Mouse (Mus musculus) lung, embryonic 15.5 days (tissue): ENCODE results near the gene A530084C06Rik. TPM values are rescaled to one million over a fixed set of nuclear protein-coding genes. Genes with fewer than 3 reads are reported as not detected.

Source experiments
- ATAC-seq: fragments of 200-750 bp; cut with Nextera tagmentation; 2 replicates; pipeline ENCODE4 v1.8.0; 2017; ENCODE audit warnings: moderate number of reproducible peaks, borderline replicate concordance; ENCODE audit not compliant: low FRiP score, low TSS enrichment; ENCODE audit errors: extremely low read depth
- H3K27ac ChIP-seq: fragments of 300-500 bp; sonication (generic); 2 replicates; pipeline ENCODE4 v1.5.1; 2015; ENCODE audit warnings: moderate library complexity, mild to moderate bottlenecking, inconsistent platforms
- H3K27me3 ChIP-seq: fragments of 300-500 bp; sonication (generic); 2 replicates; pipeline ENCODE4 v1.6.1; 2015; ENCODE audit warnings: inconsistent platforms
- H3K36me3 ChIP-seq: fragments of 300-500 bp; sonication (generic); 2 replicates; pipeline ENCODE4 v1.6.1; 2015; ENCODE audit warnings: inconsistent platforms
- H3K4me1 ChIP-seq: fragments of 300-500 bp; sonication (generic); 2 replicates; pipeline ENCODE4 v1.6.1; 2015; ENCODE audit warnings: inconsistent platforms
- H3K4me2 ChIP-seq: fragments of 300-500 bp; sonication (generic); 2 replicates; pipeline ENCODE4 v1.6.1; 2015; ENCODE audit warnings: inconsistent platforms, mild to moderate bottlenecking, moderate library complexity
- H3K4me3 ChIP-seq: fragments of 300-500 bp; sonication (generic); 2 replicates; pipeline ENCODE4 v1.5.1; 2015; ENCODE audit warnings: mild to moderate bottlenecking, inconsistent platforms
- H3K9ac ChIP-seq: fragments of 300-500 bp; sonication (generic); 2 replicates; pipeline ENCODE4 v1.6.1; 2015; ENCODE audit warnings: inconsistent platforms
- H3K9me3 ChIP-seq: fragments of 300-500 bp; sonication (generic); 2 replicates; pipeline ENCODE4 v1.6.1; 2016; ENCODE audit warnings: inconsistent platforms
- WGBS: fragments of 180-500 bp; shearing (Covaris S2); methylation state at CpG from one replicate; pipeline ENCODE4 v1.1.7; 2015; 5-methylcytosine and 5-hydroxymethylcytosine counted together
- polyA plus RNA-seq: library from polyadenylated mRNA; unstranded; fragments of >200 nt; fragmentation: Nextera tagmentation; extraction: Ambion mirVana; gene quantifications from 2 replicates; pipeline ENCODE4 v1.2.1, GENCODE M21; 2015

Gene A530084C06Rik
- polyA plus RNA-seq, result not detected in 2 replicates

- no peaks in the 10 kb centered on the region for H3K9me3 ChIP-seq
- H3K27ac ChIP-seq, result no peak within 1 kb of the TSS
- H3K27me3 ChIP-seq, result peaks cover 92% of the 10 kb centered on the region
- peak within 1 kb of the TSS; percentile 98 for H3K4me2 ChIP-seq
- peak within 1 kb of the TSS; percentile 56 for H3K4me3 ChIP-seq
- no peaks in the 10 kb centered on the region for H3K36me3 ChIP-seq
- under 1% methylated on average over 88 of the region's 88 CpGs for WGBS
- H3K4me1 ChIP-seq, result peaks cover 19% of the 10 kb centered on the region
- peak within 1 kb of the TSS; percentile 38 for H3K9ac ChIP-seq
- ATAC-seq, result peak; percentile 33
Measured at GRCm38 (mm10) chr13:31558521-31559418, at the start of gene A530084C06Rik. Gene A530084C06Rik (minus strand): TSS chr13:31559333.

DNA sequence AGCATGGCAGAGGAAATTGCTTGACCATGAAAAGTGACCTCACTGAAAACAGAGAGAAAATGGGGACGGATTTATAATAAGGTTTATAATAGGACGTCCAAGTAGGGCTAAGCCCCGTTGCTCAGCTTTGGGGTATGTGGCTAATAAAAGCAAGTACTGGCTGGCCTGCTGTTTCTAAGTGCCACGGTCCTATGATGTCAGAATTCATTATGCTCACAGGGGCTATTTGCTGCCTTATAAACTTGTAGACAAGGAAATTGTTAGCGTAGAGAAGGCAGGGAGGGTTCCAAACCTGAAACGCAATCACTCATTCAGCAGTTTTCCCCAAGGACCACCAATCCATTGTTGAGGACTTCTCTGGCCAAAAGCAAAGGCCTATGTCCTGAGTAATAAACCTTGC is 44.8 kb upstream of the A530084C06Rik start:
- Histone ChIP-seq H3K9me3 (no peaks in the 10 kb centered on the region), H3K4me1 (0 out of 2 replicates have a peak, but pooled peaks cover 6% of the 10 kb centered on the region), H3K36me3 (no peaks in the 10 kb centered on the region), H3K9ac (no peak overlapping the region), H3K4me3 (no peak overlapping the region), H3K27ac (no peak overlapping the region), H3K4me2 (no peak overlapping the region), H3K27me3 (no peaks in the 10 kb centered on the region)
- whole genome bisulfite sequencing, result 86% methylated on average over 6 of the region's 6 CpGs
- no peak for ATAC-seq

DNA sequence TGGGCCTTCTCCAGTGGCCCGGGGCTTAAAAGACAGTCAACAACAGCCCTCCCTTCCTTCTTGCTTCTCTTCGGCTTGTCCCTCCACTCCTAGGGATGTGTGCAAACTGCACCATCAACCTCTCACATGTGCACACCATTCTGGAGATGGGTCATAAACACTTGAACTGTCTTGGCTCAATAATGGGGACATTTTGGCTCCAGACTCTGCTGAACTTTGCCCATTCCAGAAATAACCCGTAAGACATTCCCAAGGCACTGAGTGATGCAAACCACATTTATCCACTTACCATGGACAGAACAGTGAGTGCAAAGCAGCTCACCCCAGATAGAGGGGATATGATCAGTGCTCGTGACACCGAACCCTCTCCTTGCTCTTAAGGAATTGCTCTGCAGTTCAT is 40.4 kb upstream of the A530084C06Rik start:
- 0 out of 2 replicates have a peak, but pooled peaks cover 6% of the 10 kb centered on the region for H3K4me1 ChIP-seq
- H3K4me3 ChIP-seq, result no peak overlapping the region
- WGBS, result 68% methylated on average over 5 of the region's 5 CpGs
- no peak overlapping the region for H3K27ac ChIP-seq
- H3K27me3 ChIP-seq, result no peaks in the 10 kb centered on the region
- ATAC-seq, result 0 out of 2 replicates have a peak, but pooled peaks have one; percentile 35
- H3K9me3 ChIP-seq, result no peaks in the 10 kb centered on the region
- no peak overlapping the region for H3K4me2 ChIP-seq
- no peaks in the 10 kb centered on the region for H3K36me3 ChIP-seq
- H3K9ac ChIP-seq, result no peak overlapping the region

GRCm38 (mm10) chr13:31587341-31587740 is 28.2 kb upstream of the A530084C06Rik start:
- ATAC-seq, result peak; percentile 27; the same call in 1 of the 2 replicates
- WGBS, result 37% methylated on average over 5 of the region's 5 CpGs
- Histone ChIP-seq H3K27ac (no peak overlapping the region), H3K27me3 (no peaks in the 10 kb centered on the region), H3K9ac (no peak overlapping the region), H3K4me2 (no peak overlapping the region), H3K9me3 (no peaks in the 10 kb centered on the region), H3K36me3 (no peaks in the 10 kb centered on the region), H3K4me1 (no peaks in the 10 kb centered on the region), H3K4me3 (no peak overlapping the region)

- Histone ChIP-seq H3K9me3 (no peaks in the 10 kb centered on the region), H3K27me3 (0 out of 2 replicates have a peak, but pooled peaks cover 4% of the 10 kb centered on the region), H3K27ac (no peak overlapping the region), H3K4me1 (peaks cover 12% of the 10 kb centered on the region), H3K36me3 (no peaks in the 10 kb centered on the region), H3K9ac (no peak overlapping the region), H3K4me2 (0 out of 2 replicates have a peak overlapping the region, but pooled peaks have one; percentile 18), H3K4me3 (no peak overlapping the region)
- no peak for ATAC-seq
- 56% methylated on average over 9 of the region's 9 CpGs for WGBS
Measured at GRCm38 (mm10) chr13:31579866-31580265, 20.7 kb upstream of the A530084C06Rik start.

GRCm38 (mm10) chr13:31578389-31578788 is 19.3 kb upstream of the A530084C06Rik start:
- no peaks in the 10 kb centered on the region for H3K36me3 ChIP-seq
- H3K9me3 ChIP-seq, result no peaks in the 10 kb centered on the region
- no peak overlapping the region for H3K4me2 ChIP-seq
- no peak overlapping the region for H3K9ac ChIP-seq
- ATAC-seq, result no peak
- H3K4me3 ChIP-seq, result no peak overlapping the region
- H3K27ac ChIP-seq, result no peak overlapping the region
- 0 out of 2 replicates have a peak, but pooled peaks cover 4% of the 10 kb centered on the region for H3K27me3 ChIP-seq
- 55% methylated on average over 10 of the region's 10 CpGs for WGBS
- H3K4me1 ChIP-seq, result peaks cover 12% of the 10 kb centered on the region

DNA sequence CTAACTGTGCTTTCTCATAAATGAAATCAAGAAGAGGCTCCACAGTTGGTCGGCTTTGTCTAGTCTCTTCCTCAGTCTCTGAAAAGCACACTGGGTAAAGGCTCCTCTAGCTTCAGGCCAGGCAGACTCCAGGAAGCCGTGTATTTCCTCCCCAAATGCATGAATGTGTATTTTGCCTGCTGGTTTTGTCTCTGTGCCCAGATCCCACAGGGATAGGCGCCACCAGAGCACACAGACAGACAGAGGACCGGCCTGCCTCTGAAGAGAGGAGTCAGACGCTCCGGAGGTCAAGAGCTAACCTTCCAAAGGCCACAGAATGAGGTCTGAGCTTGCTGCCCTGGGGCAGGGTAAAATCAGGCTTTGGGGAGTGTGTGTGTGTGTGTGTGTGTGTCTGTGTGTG is 18.4 kb upstream of the A530084C06Rik start:
- ATAC-seq, result peak; percentile 55; the same call in 1 of the 2 replicates
- Histone ChIP-seq H3K36me3 (no peaks in the 10 kb centered on the region), H3K9ac (no peak overlapping the region), H3K27me3 (0 out of 2 replicates have a peak, but pooled peaks cover 4% of the 10 kb centered on the region), H3K4me2 (no peak overlapping the region), H3K4me1 (peaks cover 12% of the 10 kb centered on the region), H3K4me3 (no peak overlapping the region), H3K27ac (no peak overlapping the region), H3K9me3 (no peaks in the 10 kb centered on the region)
- 22% methylated on average over 6 of the region's 6 CpGs for WGBS

DNA sequence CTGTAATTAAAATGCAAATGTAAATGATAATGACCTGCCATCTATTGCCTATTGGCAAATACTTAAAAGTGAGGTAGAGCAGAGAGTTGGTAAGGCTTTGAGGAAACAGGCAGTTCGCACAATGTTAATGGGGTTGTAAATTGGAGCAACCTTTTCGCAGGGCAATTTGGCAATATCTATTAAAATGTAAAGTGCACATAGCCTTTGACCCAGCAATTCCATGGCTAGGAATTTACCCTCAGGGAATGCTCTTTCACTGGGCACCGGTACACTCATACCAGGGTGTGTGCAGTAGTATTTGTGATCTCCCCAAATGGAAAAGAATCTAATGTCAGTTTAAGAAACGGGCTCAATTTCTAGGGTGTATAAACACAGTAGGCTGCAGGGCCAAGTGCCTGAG is 17.6 kb upstream of the A530084C06Rik start:
- H3K36me3 ChIP-seq, result no peaks in the 10 kb centered on the region
- no peaks in the 10 kb centered on the region for H3K9me3 ChIP-seq
- no peak overlapping the region for H3K9ac ChIP-seq
- 0 out of 2 replicates have a peak, but pooled peaks cover 4% of the 10 kb centered on the region for H3K27me3 ChIP-seq
- H3K4me2 ChIP-seq, result no peak overlapping the region
- H3K4me1 ChIP-seq, result peaks cover 12% of the 10 kb centered on the region
- WGBS, result 76% methylated on average over 4 of the region's 4 CpGs
- no peak overlapping the region for H3K4me3 ChIP-seq
- ATAC-seq, result no peak
- H3K27ac ChIP-seq, result no peak overlapping the region

GRCm38 (mm10) chr13:31574627-31575026 is 15.5 kb upstream of the A530084C06Rik start:
- 0 out of 2 replicates have a peak, but pooled peaks cover 4% of the 10 kb centered on the region for H3K27me3 ChIP-seq

DNA sequence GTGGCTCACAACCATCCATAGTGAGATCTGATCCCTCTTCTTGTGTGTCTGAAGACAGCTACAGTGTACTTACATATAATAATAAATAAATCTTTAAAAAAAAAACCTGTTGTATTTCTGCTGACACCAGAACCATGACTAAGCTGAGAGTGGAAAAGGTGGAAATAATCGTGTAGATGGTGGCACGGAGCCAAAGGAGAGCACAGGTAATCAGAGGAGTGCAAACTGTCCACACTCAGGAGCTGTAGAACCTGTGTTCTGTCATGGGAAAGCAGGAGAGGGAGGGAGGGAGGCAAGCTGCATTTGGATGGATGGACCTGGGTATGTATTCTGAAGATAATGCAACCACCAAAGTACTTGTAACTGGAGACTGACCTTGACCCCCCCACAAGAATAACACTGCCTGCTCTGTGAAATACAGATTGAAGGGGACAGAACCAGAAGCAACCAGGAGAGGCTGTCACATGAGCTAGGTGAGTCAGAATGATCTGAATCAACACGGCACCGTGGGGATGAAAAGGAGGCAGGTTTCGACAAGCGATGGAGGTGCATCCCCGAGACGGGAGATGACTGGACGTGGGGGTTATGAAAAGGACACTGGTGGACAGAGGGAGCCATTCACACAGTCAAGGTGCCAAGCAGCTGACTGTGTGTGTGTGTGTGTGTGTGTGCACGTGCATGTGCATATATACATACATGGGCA is 13.8 kb upstream of the A530084C06Rik start:
- WGBS, result 80% methylated on average over 10 of the region's 10 CpGs
- Histone ChIP-seq H3K4me3 (no peak overlapping the region), H3K36me3 (no peaks in the 10 kb centered on the region), H3K27me3 (no peaks in the 10 kb centered on the region), H3K27ac (no peak overlapping the region), H3K9me3 (no peaks in the 10 kb centered on the region), H3K4me2 (no peak overlapping the region), H3K9ac (no peak overlapping the region), H3K4me1 (peaks cover 7% of the 10 kb centered on the region; the same call in 1 of the 2 replicates)
- ATAC-seq, result no peak

More at GRCm38 (mm10) chr13:31574627-31575026, 15.5 kb upstream of the A530084C06Rik start:
- no peak for ATAC-seq
- H3K4me2 ChIP-seq, result no peak overlapping the region
- H3K27ac ChIP-seq, result no peak overlapping the region
- no peaks in the 10 kb centered on the region for H3K9me3 ChIP-seq
- no peak overlapping the region for H3K9ac ChIP-seq
- 76% methylated on average over 3 of the region's 3 CpGs for WGBS
- H3K4me3 ChIP-seq, result no peak overlapping the region
- H3K36me3 ChIP-seq, result no peaks in the 10 kb centered on the region
- H3K4me1 ChIP-seq, result peaks cover 12% of the 10 kb centered on the region

DNA sequence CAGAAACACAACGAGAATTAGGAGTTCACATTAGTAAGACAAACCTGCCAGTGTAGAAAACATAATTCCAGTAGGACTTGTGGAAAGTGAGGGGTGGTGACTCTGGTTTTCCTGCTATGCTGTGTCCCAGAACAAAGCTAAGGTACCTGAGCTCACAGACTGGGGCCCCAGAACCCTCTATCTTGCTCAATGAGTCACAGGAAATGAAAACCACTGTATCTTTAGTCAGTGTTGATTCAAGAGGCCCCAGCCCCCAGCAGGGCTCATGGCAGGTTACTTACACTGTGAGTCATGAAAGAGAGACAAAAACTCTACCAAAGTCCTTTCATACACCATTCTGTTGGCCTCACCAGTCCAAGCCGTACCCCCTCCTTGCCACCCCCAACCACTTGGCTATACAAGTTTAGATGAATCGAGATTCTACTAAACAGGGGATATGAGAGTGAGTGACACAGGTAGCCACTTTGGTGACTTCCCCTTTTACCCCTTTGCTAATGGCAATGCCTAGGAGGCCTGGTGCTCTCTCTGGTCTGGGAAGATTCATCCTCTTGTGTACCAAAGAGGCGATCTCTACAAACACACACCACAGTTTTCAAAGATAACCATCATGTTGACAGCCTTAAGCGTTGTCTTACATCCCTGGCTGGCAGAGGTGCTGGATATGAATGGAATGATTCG is 8.6 kb upstream of the A530084C06Rik start:
- Histone ChIP-seq H3K9ac (no peak overlapping the region), H3K27me3 (peaks cover 19% of the 10 kb centered on the region), H3K27ac (no peak overlapping the region), H3K4me2 (no peak overlapping the region), H3K4me3 (no peak overlapping the region), H3K36me3 (no peaks in the 10 kb centered on the region), H3K9me3 (no peaks in the 10 kb centered on the region), H3K4me1 (peaks cover 14% of the 10 kb centered on the region)
- ATAC-seq, result no peak
- 73% methylated on average over 6 of the region's 6 CpGs for WGBS
